Mouse (Mus musculus): ENCODE measurements around the gene Vmn2r115.
"Not testable (repeated sequence)": the region's sequence is repeated elsewhere in the genome, so short reads cannot be mapped to it uniquely, and the experiment has no call there.

Gene Vmn2r115

GRCm38 (mm10) chr17:23343441-23343840, at the start of gene Vmn2r115:
Gene Vmn2r115, plus strand, starts transcription at chr17:23343741.
- not testable (repeated sequence) for DNase-seq

- not testable (repeated sequence) for DNase-seq
Measured at GRCm38 (mm10) chr17:23312437-23312836, 31.1 kb upstream of the Vmn2r115 start, which contains the start of gene Vmn2r114. Gene Vmn2r114, minus strand, starts transcription at chr17:23312537.

GRCm38 (mm10) chr17:23330657-23331056, 12.9 kb upstream of the Vmn2r115 start:
- DNase-seq: no peak

GRCm38 (mm10) chr17:23351644-23352043, 8.1 kb downstream of the Vmn2r115 start:
- no peak for DNase-seq

GRCm38 (mm10) chr17:23384304-23384703, 40.8 kb downstream of the Vmn2r115 start, which contains the start of gene Vmn2r116:
Gene Vmn2r116, plus strand, starts transcription at chr17:23384604.
- not testable (repeated sequence) for DNase-seq

All from liver (tissue).